Mouse (Mus musculus) erythroid progenitor cell, adult 5-6 weeks (primary cell): ENCODE data around the gene Tcap. TPM values are rescaled to one million over a fixed set of nuclear protein-coding genes. Genes with fewer than 3 reads are reported as not detected.

Experiments
- ATAC-seq: replicated peaks from 2 replicates; pipeline ENCODE4 v1.8.0; 2016; ENCODE audit warnings: moderate number of reproducible peaks, mild to moderate bottlenecking, moderate TSS enrichment, inconsistent platforms; ENCODE audit not compliant: poor library complexity, low FRiP score, severe bottlenecking
- total RNA-seq, 2 experiments: library from RNA; stranded (forward) in 1 of 2; stranded (reverse) in 1 of 2; fragments of 150-400 nt in 1 of 2; fragments of 186-747, 209-891 nt in 1 of 2; gene quantifications; 2 replicates each; pipeline versions ENCODE4 v1.2.3 to v1.2.4; 2015 to 2017; ENCODE audit warnings: low replicate concordance in 2 of 2

Gene Tcap
- total RNA-seq, 2 experiments from 2014 or later = not detected

GRCm38 (mm10) chr11:98353651-98354211 is 29.9 kb upstream of the Tcap start:
- no peak for ATAC-seq

- ATAC-seq = no peak
Measured at GRCm38 (mm10) chr11:98354445-98354844, 29.2 kb upstream of the Tcap start.

- no peak for ATAC-seq
Measured at GRCm38 (mm10) chr11:98355732-98356299, 27.8 kb upstream of the Tcap start.

GRCm38 (mm10) chr11:98356625-98357394 is 26.8 kb upstream of the Tcap start:
- no peak for ATAC-seq

- ATAC-seq = peak; percentile 13
Measured at GRCm38 (mm10) chr11:98357396-98358160, 26.0 kb upstream of the Tcap start.

GRCm38 (mm10) chr11:98358161-98359083 is 25.2 kb upstream of the Tcap start, which contains the start of gene Stard3:
Gene Stard3, plus strand, starts transcription at chr11:98358368.
- peak; percentile 86 for ATAC-seq

DNA sequence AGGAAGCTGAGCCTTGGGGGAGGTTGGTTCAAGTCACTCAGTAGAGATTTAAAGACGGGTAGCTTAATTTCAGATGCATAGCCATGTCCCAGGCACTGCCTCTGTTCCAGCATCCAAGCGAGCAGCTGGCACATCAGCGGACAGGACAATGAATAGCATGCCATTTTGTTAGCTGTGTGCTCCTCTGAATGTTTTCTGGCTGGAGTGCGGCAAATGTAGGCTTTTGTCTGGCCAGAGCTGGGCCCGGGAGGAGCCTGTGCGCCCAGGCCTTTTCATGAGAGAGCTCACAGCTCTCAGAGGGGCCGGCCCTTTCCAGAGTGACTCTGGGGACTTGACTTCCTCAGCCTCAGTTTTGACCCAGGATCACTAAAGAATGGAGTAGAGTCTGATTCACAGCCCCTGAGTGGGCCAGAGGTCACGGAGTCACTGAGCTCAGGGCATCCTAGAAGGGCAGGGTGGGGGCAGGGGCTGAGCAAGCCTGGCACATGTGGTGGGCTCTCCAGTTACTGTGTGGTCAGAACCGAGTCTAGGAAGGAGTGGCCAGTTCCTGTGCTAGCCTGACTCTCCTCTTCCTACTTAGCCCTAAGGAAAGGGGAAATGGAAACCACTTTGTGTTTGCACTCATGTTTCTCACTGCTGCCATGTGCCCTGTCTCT is 22.6 kb upstream of the Tcap start:
- ATAC-seq = no peak

DNA sequence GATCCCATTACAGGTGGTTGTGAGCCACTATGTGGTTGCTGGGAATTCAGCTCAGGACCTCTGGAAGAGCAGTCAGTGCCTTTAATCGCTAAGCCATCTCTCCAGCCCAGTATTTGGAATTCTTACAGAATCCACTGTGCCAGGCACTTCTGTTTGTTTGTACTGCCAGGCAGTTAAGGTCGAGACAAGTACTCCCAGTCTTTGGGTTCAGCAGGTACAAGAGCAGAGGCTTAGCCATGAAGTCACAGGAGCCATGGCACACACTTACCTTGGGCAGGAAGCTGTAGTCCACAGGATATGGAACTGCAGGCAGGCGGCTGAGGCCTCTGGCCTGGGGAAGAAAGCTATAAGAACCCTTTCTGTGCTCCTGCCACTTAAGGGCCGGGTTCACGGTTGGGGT is 19.8 kb upstream of the Tcap start:
- ATAC-seq = no peak

DNA sequence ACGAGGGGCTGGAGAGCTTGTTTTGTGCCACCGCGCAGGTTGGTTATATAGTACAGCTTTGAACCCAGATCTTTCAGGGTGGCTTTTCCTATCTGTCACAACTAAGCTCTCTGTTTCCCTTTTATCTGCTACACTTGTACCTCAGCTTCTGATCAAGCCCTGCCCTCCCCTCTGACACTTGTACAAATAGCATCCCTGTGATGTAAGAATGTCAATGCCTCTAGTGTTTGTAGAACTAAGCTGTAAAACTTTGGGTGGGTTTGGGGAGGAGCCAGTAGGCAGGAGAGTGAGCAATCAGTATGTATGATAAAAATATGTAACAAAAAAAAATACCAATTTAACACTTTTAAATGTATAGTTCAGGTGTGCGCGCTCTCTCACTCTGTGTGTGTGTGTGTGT is 19.2 kb upstream of the Tcap start:
- ATAC-seq = no peak

GRCm38 (mm10) chr11:98366290-98366689 is 17.3 kb upstream of the Tcap start:
- no peak for ATAC-seq

DNA sequence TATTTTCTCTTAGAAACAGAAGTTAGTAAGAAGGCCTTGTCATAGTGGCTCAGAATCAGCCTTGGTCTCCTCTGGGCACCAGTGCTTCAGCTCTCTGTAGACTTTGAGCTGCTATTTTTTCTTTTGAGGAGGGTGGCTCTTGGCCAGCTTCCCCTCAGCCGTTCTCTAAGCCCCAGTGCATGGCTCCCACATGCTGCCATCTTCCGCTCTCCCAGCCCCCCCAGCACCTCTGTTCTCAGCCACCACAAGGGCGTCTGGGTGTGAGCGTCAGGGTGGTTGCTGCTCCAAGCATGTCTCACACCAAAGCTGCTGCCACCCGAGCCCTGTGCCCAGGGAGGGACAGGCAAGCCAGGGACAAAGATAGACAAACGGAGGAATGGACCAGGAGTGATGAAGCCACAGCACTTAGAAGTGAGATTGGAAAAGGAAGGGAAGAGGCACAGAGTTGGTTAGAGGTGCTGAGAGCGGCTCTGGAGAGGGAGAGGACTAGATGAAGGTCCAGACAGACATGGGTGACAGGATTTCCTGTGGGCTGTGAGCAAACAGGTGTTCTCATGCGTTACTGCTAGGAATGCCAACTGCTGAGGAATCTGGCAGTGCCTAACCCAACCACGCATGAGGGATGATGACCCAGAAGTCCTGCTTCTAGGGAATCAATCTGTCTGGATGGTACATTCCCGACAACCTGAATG is 16.3 kb upstream of the Tcap start:
- ATAC-seq = no peak

DNA sequence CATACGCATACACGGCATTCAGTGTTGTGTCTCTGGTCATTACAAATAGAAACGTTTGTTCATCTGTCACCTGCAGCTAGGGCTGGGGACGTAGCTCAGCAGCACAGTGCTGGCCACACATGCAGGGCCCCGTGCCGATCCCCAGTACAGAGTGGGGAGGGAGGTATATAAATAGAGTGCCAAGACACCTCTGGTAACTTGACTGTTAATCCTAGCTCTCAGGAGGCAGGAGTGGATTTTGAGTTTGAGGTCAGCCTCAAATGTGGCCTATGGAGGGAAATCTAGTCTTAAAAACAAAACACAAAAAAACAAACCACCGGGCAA is 15.8 kb upstream of the Tcap start:
- ATAC-seq = no peak

- ATAC-seq = no peak
Measured at GRCm38 (mm10) chr11:98369337-98369736, 14.3 kb upstream of the Tcap start.

DNA sequence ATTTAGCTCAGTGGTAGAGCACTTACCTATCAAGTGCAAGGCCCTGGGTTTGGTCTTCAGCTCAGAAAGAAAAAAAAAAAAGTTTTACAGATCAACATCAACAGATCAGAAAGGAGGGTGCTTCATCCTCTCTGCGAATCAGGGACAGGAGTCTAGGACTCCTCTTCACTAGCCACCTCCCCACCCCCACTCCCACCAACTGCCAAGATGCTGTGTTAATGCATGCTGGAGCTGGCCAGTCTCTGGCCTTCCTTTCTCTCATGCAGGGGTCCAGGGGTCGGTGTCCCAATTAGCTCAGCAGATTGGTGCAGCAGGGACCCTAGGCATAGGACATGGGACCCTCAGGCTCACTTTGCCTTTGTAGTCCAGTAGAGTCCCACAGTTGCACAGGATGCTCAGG is 13.0 kb upstream of the Tcap start:
- ATAC-seq = no peak

DNA sequence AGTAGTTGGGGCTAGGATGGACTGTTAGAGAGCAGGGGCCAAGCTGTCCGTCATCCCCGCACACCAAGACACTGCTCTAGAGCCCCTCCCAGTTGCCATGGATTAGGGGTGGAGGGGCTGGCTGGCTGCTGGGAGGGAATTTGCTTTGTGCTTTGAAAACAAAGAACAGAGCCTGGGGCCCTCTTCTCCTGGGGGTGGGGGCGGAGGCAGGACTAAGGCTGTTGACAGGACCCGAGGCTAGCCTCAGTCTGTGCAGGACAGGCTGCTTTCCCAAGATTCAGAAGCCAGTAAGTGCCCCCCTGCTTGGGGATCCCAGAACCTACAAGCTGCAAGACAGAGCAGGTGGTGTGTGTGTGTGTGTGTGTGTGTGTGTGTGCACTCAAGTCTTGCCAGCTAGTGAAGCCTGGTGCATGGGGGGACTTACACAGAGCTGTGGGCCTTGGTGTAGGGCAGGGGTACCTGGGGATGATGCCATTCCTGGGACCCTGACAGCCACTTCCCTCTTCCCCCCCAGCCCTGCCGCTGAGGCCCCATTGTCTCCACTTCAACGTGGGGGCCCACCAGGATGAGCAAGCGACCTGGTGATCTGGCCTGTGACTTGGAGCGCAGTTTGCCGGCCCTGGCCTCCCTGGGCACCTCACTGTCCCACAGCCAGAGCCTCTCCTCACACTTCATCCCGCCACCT is 11.9 kb upstream of the Tcap start:
- ATAC-seq = 0 out of 2 replicates have a peak, but pooled peaks have one; percentile 6

DNA sequence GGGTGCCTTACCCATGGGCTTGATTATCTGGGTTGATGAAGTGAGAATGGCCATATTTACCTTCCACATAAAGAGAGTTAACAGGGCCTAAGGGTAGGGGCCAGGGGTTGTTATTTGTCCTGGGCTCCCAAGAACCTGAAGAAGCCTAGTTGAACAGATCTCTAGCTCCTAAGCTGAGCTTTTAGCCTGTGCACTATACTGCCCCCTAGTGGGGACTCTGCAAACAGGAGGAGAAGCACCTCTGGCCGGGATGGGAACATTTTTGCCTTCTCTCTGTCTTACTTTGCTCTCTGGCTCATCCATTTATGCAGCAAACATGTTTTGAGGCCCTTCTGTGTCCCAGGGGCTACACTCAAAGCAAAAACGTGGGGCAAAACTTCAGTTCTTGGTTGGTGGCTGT is 11.2 kb upstream of the Tcap start:
- peak; percentile 64 for ATAC-seq

DNA sequence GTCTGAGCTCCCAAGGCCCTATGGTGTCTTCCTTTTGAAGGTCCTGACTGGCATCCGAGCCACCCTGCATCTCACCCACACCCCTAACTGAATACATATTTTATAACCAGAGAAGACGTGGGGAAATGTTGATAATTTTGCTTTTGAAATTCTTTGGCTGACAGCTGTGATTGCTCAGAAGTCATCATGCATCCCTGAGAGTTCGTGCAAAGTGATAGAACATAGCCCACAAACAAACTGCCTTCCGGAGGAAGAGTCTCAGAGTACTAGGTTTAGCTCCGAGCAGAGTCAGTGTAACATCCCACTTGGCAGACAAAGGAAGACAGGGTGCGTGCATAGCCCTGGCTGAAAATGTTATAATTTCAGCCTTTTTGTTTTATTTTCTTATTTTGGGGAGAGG is 10.4 kb upstream of the Tcap start:
- no peak for ATAC-seq

GRCm38 (mm10) chr11:98374266-98374665 is 9.3 kb upstream of the Tcap start:
- ATAC-seq = no peak
